Mouse (Mus musculus): Measurements from ENCODE around the gene Tmem215. TPM values are rescaled to one million over a fixed set of nuclear protein-coding genes. Genes with fewer than 3 reads are reported as not detected.

Gene Tmem215
- polyA plus RNA-seq, 1 experiment from 2014 or later = 1.3 TPM

DNA sequence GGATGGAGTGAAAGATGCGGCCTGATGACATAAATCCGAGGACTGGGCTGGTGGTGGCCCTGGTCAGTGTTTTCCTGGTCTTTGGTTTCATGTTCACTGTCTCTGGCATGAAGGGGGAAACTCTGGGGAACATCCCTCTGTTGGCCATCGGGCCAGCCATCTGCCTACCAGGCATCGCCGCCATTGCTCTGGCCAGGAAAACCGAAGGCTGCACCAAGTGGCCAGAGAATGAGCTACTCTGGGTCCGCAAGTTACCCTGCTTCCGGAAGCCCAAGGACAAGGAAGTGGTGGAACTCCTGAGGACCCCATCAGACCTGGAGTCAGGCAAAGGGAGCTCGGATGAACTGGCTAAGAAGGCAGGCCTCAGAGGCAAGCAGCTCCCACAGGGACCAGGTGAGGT is 1.9 kb downstream of the Tmem215 start:
- 60% methylated on average over 9 of the region's 9 CpGs for whole genome bisulfite sequencing
- Histone ChIP-seq H3K27ac (ENCODE audit: low read depth, low read length) (no peak overlapping the region), H3K4me3 (ENCODE audit: low read depth, low read length) (no peak overlapping the region), H3K4me2 (replicated peaks; ENCODE audit: low read depth) (no peak overlapping the region), H3K9ac (ENCODE audit: low read depth, low read length) (no peak overlapping the region), H3K36me3 (ENCODE audit: control insufficient read depth, insufficient read depth) (no peaks in the 10 kb centered on the region), H3K9me3 (ENCODE audit: control insufficient read depth) (no peaks in the 10 kb centered on the region), H3K27me3 (replicated peaks; ENCODE audit: control insufficient read depth, insufficient read depth, low read length) (peaks cover 10% of the 10 kb centered on the region), H3K4me1 (replicated peaks; ENCODE audit: control insufficient read depth, insufficient read depth, low read length) (no peaks in the 10 kb centered on the region)
- TF ChIP-seq CTCF (IDR thresholded peaks at IDR 0.05; ENCODE audit: low read depth) = no peak
- no peak for ATAC-seq

DNA sequence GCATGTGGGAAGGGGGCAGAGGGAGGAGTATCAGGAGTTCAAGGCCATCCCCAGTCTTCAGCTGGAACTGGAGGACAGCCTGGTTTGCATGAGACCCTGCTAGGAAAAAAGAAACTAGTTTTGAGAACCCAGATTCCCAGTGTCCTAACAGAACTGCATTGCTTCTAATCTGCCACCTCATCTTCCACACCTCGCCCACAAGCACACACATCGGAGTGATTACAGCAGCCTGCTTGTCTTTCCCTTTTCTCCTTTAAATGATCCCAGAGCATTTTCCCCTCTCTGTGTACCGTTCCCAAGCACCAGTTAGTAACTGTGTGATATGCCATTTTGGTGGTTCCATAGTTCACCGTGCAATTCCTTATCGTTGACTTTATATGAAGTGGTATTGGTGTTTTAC is 6.0 kb downstream of the Tmem215 start:
- H3K27me3 ChIP-seq (replicated peaks; ENCODE audit: control insufficient read depth, insufficient read depth, low read length) = peaks cover 4% of the 10 kb centered on the region
- H3K36me3 ChIP-seq (ENCODE audit: control insufficient read depth, insufficient read depth) = no peaks in the 10 kb centered on the region
- H3K9me3 ChIP-seq (ENCODE audit: control insufficient read depth) = no peaks in the 10 kb centered on the region
- no peaks in the 10 kb centered on the region for H3K4me1 ChIP-seq (replicated peaks; ENCODE audit: control insufficient read depth, insufficient read depth, low read length)
- H3K27ac ChIP-seq (ENCODE audit: low read depth, low read length) = no peak overlapping the region
- 83% methylated on average over 5 of the region's 5 CpGs for WGBS
- no peak overlapping the region for H3K9ac ChIP-seq (ENCODE audit: low read depth, low read length)
- H3K4me3 ChIP-seq (ENCODE audit: low read depth, low read length) = no peak overlapping the region
- no peak for TF ChIP-seq CTCF (IDR thresholded peaks at IDR 0.05; ENCODE audit: low read depth)
- no peak for ATAC-seq
- no peak overlapping the region for H3K4me2 ChIP-seq (replicated peaks; ENCODE audit: low read depth)

DNA sequence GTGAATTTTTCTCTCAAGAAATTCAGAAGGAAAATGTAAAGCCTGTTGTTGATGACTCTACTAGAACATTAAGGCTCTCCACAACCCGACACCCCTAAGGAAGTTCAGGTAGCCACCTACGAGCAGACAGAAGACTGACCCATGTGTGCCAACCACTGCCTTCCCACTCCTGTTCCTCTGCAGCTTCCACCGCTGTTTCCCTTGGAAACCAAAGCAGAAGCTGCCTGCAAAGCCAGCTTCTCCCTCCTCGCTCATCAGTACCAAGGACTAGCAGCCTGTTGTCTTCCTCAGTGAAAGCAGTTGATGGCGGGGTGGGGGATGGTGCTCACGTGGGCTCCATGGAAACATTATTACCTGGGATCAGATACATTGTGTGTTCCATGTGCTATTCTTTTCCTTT is 14.6 kb downstream of the Tmem215 start:
- WGBS = 75% methylated on average over 6 of the region's 6 CpGs
- H3K9ac ChIP-seq (ENCODE audit: low read depth, low read length) = no peak overlapping the region
- H3K4me3 ChIP-seq (ENCODE audit: low read depth, low read length) = no peak overlapping the region
- ATAC-seq = no peak
- TF ChIP-seq CTCF (IDR thresholded peaks at IDR 0.05; ENCODE audit: low read depth) = no peak
- H3K9me3 ChIP-seq (ENCODE audit: control insufficient read depth) = no peaks in the 10 kb centered on the region
- no peaks in the 10 kb centered on the region for H3K4me1 ChIP-seq (replicated peaks; ENCODE audit: control insufficient read depth, insufficient read depth, low read length)
- no peak overlapping the region for H3K27ac ChIP-seq (ENCODE audit: low read depth, low read length)
- H3K36me3 ChIP-seq (ENCODE audit: control insufficient read depth, insufficient read depth) = no peaks in the 10 kb centered on the region
- H3K27me3 ChIP-seq (replicated peaks; ENCODE audit: control insufficient read depth, insufficient read depth, low read length) = no peaks in the 10 kb centered on the region
- H3K4me2 ChIP-seq (replicated peaks; ENCODE audit: low read depth) = no peak overlapping the region

DNA sequence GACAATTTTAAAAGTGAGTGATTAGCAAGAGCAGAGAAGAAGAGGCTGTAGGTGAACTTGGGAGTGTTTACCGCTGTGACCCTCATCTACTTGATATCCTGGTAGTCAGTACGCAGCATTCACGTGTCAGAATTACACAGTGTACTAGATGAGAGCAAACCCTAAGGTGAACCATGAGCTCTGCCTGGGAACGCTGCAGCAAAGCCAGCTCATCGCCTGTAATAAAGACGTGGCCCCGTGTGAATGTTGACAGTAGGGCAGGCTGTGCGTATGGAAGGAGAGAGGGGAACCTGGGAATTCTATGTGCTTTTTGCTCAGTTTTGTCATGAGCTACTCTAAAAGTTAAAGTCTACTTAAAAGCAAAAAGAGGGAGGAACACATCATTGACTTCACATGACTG is 19.8 kb downstream of the Tmem215 start:
- Histone ChIP-seq H3K4me1 (replicated peaks; ENCODE audit: control insufficient read depth, insufficient read depth, low read length) (no peaks in the 10 kb centered on the region), H3K9ac (ENCODE audit: low read depth, low read length) (no peak overlapping the region), H3K9me3 (ENCODE audit: control insufficient read depth) (no peaks in the 10 kb centered on the region), H3K36me3 (ENCODE audit: control insufficient read depth, insufficient read depth) (no peaks in the 10 kb centered on the region), H3K4me3 (ENCODE audit: low read depth, low read length) (no peak overlapping the region), H3K4me2 (replicated peaks; ENCODE audit: low read depth) (no peak overlapping the region), H3K27ac (ENCODE audit: low read depth, low read length) (no peak overlapping the region), H3K27me3 (replicated peaks; ENCODE audit: control insufficient read depth, insufficient read depth, low read length) (no peaks in the 10 kb centered on the region)
- no peak for ATAC-seq
- no peak for TF ChIP-seq CTCF (IDR thresholded peaks at IDR 0.05; ENCODE audit: low read depth)
- 63% methylated on average over 8 of the region's 8 CpGs for WGBS

DNA sequence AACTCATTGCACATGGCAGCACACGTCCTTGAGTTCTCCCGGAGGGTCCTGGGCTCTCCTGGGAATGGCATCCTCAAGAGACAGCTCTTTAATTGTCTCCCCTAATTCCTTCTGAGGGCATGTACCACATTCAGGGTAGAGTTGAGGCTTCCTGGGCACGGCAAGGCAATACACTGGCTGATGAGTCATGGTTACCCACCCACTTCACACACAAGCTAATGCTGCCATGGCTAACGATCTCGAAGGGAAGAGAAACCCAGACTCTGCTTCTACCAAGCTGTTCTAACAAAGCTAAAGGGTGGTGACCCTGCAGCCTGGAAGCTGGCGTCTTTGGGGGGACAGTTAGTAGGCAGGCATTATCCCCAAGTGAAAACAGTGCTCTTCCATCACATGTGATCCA is 24.4 kb downstream of the Tmem215 start:
- Histone ChIP-seq H3K36me3 (ENCODE audit: control insufficient read depth, insufficient read depth) (no peaks in the 10 kb centered on the region), H3K27ac (ENCODE audit: low read depth, low read length) (no peak overlapping the region), H3K9me3 (ENCODE audit: control insufficient read depth) (no peaks in the 10 kb centered on the region), H3K27me3 (replicated peaks; ENCODE audit: control insufficient read depth, insufficient read depth, low read length) (no peaks in the 10 kb centered on the region), H3K9ac (ENCODE audit: low read depth, low read length) (no peak overlapping the region), H3K4me2 (replicated peaks; ENCODE audit: low read depth) (no peak overlapping the region), H3K4me3 (ENCODE audit: low read depth, low read length) (no peak overlapping the region), H3K4me1 (replicated peaks; ENCODE audit: control insufficient read depth, insufficient read depth, low read length) (no peaks in the 10 kb centered on the region)
- WGBS = 80% methylated on average over 6 of the region's 6 CpGs
- no peak for TF ChIP-seq CTCF (IDR thresholded peaks at IDR 0.05; ENCODE audit: low read depth)
- no peak for ATAC-seq

DNA sequence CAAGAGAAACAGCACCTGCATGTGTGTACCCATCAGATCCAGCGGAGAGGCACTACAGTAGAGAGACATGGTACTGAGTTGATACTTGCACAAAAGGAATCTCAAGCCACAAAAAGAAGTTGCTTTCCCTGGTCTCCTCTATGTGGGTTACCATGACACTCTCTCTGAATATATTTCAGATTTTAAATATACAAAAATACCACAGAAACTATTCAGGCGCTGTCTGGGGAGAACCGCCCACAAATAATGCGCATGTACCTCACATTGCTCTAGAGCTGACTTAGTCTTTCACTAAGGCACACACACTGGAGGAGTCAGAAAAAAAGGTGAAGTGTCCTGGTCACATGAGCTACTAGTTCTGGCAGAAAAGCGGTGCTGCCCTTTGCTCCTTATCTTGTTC is 24.8 kb downstream of the Tmem215 start:
- no peak for TF ChIP-seq CTCF (IDR thresholded peaks at IDR 0.05; ENCODE audit: low read depth)
- Histone ChIP-seq H3K4me2 (replicated peaks; ENCODE audit: low read depth) (no peak overlapping the region), H3K9ac (ENCODE audit: low read depth, low read length) (no peak overlapping the region), H3K4me3 (ENCODE audit: low read depth, low read length) (no peak overlapping the region), H3K4me1 (replicated peaks; ENCODE audit: control insufficient read depth, insufficient read depth, low read length) (no peaks in the 10 kb centered on the region), H3K9me3 (ENCODE audit: control insufficient read depth) (no peaks in the 10 kb centered on the region), H3K27ac (ENCODE audit: low read depth, low read length) (no peak overlapping the region), H3K27me3 (replicated peaks; ENCODE audit: control insufficient read depth, insufficient read depth, low read length) (no peaks in the 10 kb centered on the region), H3K36me3 (ENCODE audit: control insufficient read depth, insufficient read depth) (no peaks in the 10 kb centered on the region)
- 95% methylated on average over 5 of the region's 5 CpGs for WGBS
- ATAC-seq = no peak

All from intestine, postnatal 0 days (tissue).